Mouse (Mus musculus) heart, postnatal 0 days (tissue): ENCODE measurements around the gene Zfp362. TPM values are rescaled to one million over a fixed set of nuclear protein-coding genes. Genes with fewer than 3 reads are reported as not detected.

Experiments used
- ATAC-seq: fragments of 200-750 bp; cut with Nextera tagmentation; 2 replicates; pipeline ENCODE4 v1.8.0; 2017; ENCODE audit warnings: low read depth, moderate number of reproducible peaks, moderate library complexity; ENCODE audit not compliant: insufficient read depth
- DNase-seq: peaks from one replicate; pipeline ENCODE4 v3.0.0-alpha.2; 2016; ENCODE audit warnings: low spot score
- H3K27ac ChIP-seq: fragments of 300-500 bp; sonication (generic); 2 replicates; pipeline ENCODE4 v1.5.1; 2014; ENCODE audit warnings: low read depth, mild to moderate bottlenecking
- H3K27me3 ChIP-seq: fragments of 300-500 bp; sonication (generic); 2 replicates; pipeline ENCODE4 v1.6.1; 2014; ENCODE audit warnings: low read length, mixed read lengths; ENCODE audit not compliant: control insufficient read depth, insufficient read depth
- H3K36me3 ChIP-seq: fragments of 300-500 bp; sonication (generic); replicated peaks from 2 replicates; pipeline ENCODE4 v1.6.1; 2014; ENCODE audit warnings: low read length, mixed read lengths; ENCODE audit not compliant: control insufficient read depth, insufficient read depth
- H3K4me1 ChIP-seq: fragments of 300-500 bp; sonication (generic); 2 replicates; pipeline ENCODE4 v1.6.1; 2014; ENCODE audit warnings: antibody characterized with exemption; ENCODE audit not compliant: control insufficient read depth, insufficient read depth
- H3K4me2 ChIP-seq: fragments of 300-500 bp; sonication (generic); 2 replicates; pipeline ENCODE4 v1.6.1; 2014; ENCODE audit warnings: low read depth, mild to moderate bottlenecking, low read length, moderate library complexity
- H3K4me3 ChIP-seq: fragments of 300-500 bp; sonication (generic); 2 replicates; pipeline ENCODE4 v1.5.1; 2014; ENCODE audit warnings: low read depth, low read length
- H3K9ac ChIP-seq: fragments of 300-500 bp; sonication (generic); replicated peaks from 2 replicates; pipeline ENCODE4 v1.6.1; 2014; ENCODE audit warnings: low read depth, low read length, mixed read lengths
- H3K9me3 ChIP-seq: fragments of 300-500 bp; sonication (generic); replicated peaks from 2 replicates; pipeline ENCODE4 v1.6.1; 2016; ENCODE audit warnings: low read length; ENCODE audit not compliant: control insufficient read depth
- CTCF ChIP-seq: IDR thresholded peaks from 2 replicates; pipeline ENCODE4 v1.5.1; 2016; ENCODE audit warnings: antibody characterized with exemption, control low read depth, low read depth
- EP300 ChIP-seq: IDR thresholded peaks from 2 replicates; pipeline ENCODE4 v1.6.1; 2016; ENCODE audit warnings: antibody characterized with exemption, low read depth
- WGBS: fragments of 180-500 bp; shearing (Covaris S2); extraction: QIAGEN DNeasy Blood & Tissue Kit; methylation state at CpG from one replicate; pipeline ENCODE4 v1.1.7; 2014; 5-methylcytosine and 5-hydroxymethylcytosine counted together
- polyA plus RNA-seq: library from polyadenylated mRNA; unstranded; fragments of >200 nt; fragmentation: Nextera tagmentation; extraction: Ambion mirVana; gene quantifications from 2 replicates; pipeline ENCODE4 v1.2.1, GENCODE M21; 2015
- total RNA-seq: library from RNA; depleted of rRNA; stranded (reverse); fragments of >200 nt; gene quantifications from 2 replicates; pipeline ENCODE4 v1.2.3, GENCODE M21; 2014; ENCODE audit warnings: low replicate concordance

Gene Zfp362
- total and polyA plus RNA-seq, 2 experiments from 2014 or later: 10.8 to 11.6 TPM

DNA sequence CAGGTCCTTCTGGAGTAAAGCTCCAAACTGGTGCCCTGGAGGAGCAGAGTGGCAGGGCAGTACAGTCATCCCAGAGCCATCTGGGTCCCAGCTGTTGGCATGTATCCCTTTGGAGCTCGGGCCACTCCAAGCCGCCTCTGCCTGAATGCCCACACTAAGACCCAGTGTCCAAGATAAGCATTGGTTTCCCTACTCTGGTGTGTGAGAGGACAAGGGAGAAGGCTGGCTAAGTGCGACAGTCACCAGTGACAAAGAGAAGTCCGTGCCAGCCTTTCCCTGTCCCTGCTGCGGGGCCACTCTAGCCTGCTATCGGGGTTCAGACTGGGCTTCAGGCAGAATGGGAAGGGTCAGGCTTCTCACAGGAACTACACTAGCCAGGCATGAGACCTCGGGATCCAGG lies 49.9 kb downstream of the Zfp362 start:
- peaks cover 9% of the 10 kb centered on the region; the same call in 1 of the 2 replicates for H3K4me1 ChIP-seq
- peak; percentile 38; the same call in 1 of the 2 replicates for ATAC-seq
- TF ChIP-seq EP300: no peak
- no peak for TF ChIP-seq CTCF
- DNase-seq: no peak
- H3K27ac ChIP-seq: no peak overlapping the region
- H3K9me3 ChIP-seq: no peaks in the 10 kb centered on the region
- H3K4me2 ChIP-seq: no peak overlapping the region
- H3K36me3 ChIP-seq: peaks cover 34% of the 10 kb centered on the region
- H3K9ac ChIP-seq: no peak overlapping the region
- H3K4me3 ChIP-seq: no peak overlapping the region
- H3K27me3 ChIP-seq: no peaks in the 10 kb centered on the region
- WGBS: 47% methylated on average over 7 of the region's 7 CpGs

DNA sequence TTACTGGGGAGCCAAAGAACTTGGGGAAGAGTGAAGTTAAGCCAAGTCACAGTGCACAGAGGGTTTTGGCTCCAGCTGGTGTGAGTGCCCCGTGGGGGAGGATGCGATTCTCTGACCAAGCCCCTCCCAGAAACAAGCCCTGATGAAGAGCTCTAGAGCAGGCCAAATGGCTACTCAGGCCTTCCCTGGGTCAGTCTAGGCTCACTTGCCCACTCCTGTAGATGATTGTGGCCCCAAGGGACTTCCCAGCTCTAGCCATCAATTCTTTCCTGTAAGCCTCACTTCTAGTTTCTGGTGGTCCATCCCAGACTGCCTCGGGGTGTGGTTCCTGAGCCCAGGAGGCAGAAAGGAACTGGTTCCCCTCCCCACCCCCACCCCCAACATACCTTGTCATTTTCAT lies 50.8 kb downstream of the Zfp362 start, which contains the start of gene A3galt2:
Gene A3galt2, plus strand, starts transcription at position 301 of the 400 bp plus-strand sequence.
- WGBS: 51% methylated on average over 3 of the region's 3 CpGs
- H3K36me3 ChIP-seq: peaks cover 43% of the 10 kb centered on the region
- ATAC-seq: no peak

DNA sequence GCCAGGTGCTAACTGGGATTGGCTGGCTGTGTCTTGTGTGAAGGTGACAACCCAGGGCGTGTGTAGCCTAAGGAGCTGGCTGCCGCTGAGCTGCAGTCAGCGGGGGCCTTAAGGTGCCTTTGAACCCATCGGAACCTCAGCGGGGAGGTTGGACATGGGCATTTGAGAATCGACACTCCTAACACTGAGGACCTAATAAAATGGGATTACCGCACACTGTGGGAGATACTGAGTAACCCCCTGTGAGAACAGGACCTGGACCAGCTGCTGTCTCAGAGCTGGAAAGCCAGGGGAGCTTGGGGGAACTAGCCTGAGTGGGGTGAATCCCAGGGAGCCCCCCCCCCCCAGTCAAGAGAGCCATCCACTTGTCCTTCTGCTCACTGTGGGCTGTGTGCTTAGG lies 52.3 kb downstream of the Zfp362 start:
- Histone ChIP-seq H3K4me2 (no peak overlapping the region), H3K27me3 (no peaks in the 10 kb centered on the region), H3K9me3 (no peaks in the 10 kb centered on the region), H3K4me1 (peaks cover 9% of the 10 kb centered on the region; the same call in 1 of the 2 replicates), H3K27ac (no peak overlapping the region), H3K36me3 (peaks cover 57% of the 10 kb centered on the region), H3K4me3 (no peak overlapping the region), H3K9ac (no peak overlapping the region)
- no peak for ATAC-seq
- DNase-seq: no peak
- no peak for TF ChIP-seq CTCF
- TF ChIP-seq EP300: no peak
- WGBS: 91% methylated on average over 7 of the region's 7 CpGs

More for the DNA sequence above, 50.8 kb downstream of the Zfp362 start, which contains the start of gene A3galt2:
- no peak for DNase-seq
- no peak within 1 kb of the TSS for H3K4me3 ChIP-seq
- no peaks in the 10 kb centered on the region for H3K9me3 ChIP-seq
- H3K9ac ChIP-seq: no peak within 1 kb of the TSS
- peaks cover 9% of the 10 kb centered on the region; the same call in 1 of the 2 replicates for H3K4me1 ChIP-seq
- H3K4me2 ChIP-seq: no peak within 1 kb of the TSS
- no peak within 1 kb of the TSS for H3K27ac ChIP-seq
- no peak for TF ChIP-seq CTCF
- TF ChIP-seq EP300: no peak
- H3K27me3 ChIP-seq: no peaks in the 10 kb centered on the region

- H3K27ac ChIP-seq: no peak overlapping the region
- TF ChIP-seq EP300 (no peak), CTCF (no peak)
- peaks cover 71% of the 10 kb centered on the region for H3K36me3 ChIP-seq
- no peaks in the 10 kb centered on the region for H3K9me3 ChIP-seq
- WGBS: 81% methylated on average over 13 of the region's 13 CpGs
- ATAC-seq (no peak), DNase-seq (no peak)
- no peak overlapping the region for H3K4me3 ChIP-seq
- peaks cover 9% of the 10 kb centered on the region; the same call in 1 of the 2 replicates for H3K4me1 ChIP-seq
- no peak overlapping the region for H3K4me2 ChIP-seq
- no peak overlapping the region for H3K9ac ChIP-seq
- H3K27me3 ChIP-seq: no peaks in the 10 kb centered on the region
Observed at GRCm38 (mm10) chr4:128752031-128752757, 53.7 kb downstream of the Zfp362 start.

DNA sequence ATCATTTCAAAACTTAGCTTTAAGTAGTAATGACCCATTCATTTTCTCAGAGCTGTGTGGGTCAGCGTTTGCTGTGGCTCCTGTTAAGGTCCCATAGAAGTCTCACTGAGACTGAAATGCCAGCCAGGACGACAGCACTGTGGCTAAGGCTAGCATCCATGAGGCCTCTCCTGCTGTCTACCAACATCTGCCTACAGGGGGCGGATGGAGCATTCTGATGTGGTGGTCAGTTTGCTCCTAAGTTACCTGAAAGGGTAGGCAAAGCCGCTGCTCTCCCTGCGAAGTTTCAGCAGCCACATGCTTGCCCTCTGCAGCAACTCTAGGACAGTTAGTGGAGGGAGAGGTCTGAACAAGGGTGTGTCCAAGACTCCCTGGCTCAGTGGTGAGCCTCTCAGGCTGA lies 54.8 kb downstream of the Zfp362 start:
- DNase-seq: no peak
- Histone ChIP-seq H3K36me3 (peaks cover 83% of the 10 kb centered on the region), H3K4me1 (peaks cover 7% of the 10 kb centered on the region; the same call in 1 of the 2 replicates), H3K27me3 (no peaks in the 10 kb centered on the region), H3K4me2 (no peak overlapping the region), H3K27ac (no peak overlapping the region), H3K4me3 (no peak overlapping the region), H3K9ac (no peak overlapping the region), H3K9me3 (no peaks in the 10 kb centered on the region)
- TF ChIP-seq EP300: no peak
- peak; percentile 37 for TF ChIP-seq CTCF
- no peak for ATAC-seq
- WGBS: 68% methylated on average over 5 of the region's 5 CpGs

GRCm38 (mm10) chr4:128748309-128748708 lies 57.5 kb downstream of the Zfp362 start:
- no peak overlapping the region for H3K4me3 ChIP-seq
- peaks cover 98% of the 10 kb centered on the region for H3K36me3 ChIP-seq
- no peak overlapping the region for H3K9ac ChIP-seq
- peak; percentile 31; the same call in 1 of the 2 replicates for ATAC-seq
- no peaks in the 10 kb centered on the region for H3K9me3 ChIP-seq
- no peak overlapping the region for H3K27ac ChIP-seq
- no peaks in the 10 kb centered on the region for H3K4me1 ChIP-seq
- TF ChIP-seq CTCF: no peak
- TF ChIP-seq EP300: no peak
- H3K4me2 ChIP-seq: no peak overlapping the region
- no peak for DNase-seq
- 82% methylated on average over 7 of the region's 7 CpGs for WGBS
- no peaks in the 10 kb centered on the region for H3K27me3 ChIP-seq
